Mouse (Mus musculus) midbrain, embryonic 16.5 days (tissue): ENCODE measurements around the gene Gpt2. TPM values are rescaled to one million over a fixed set of nuclear protein-coding genes. Genes with fewer than 3 reads are reported as not detected.

Experiments
- ATAC-seq: fragments of 200-750 bp; cut with Nextera tagmentation; 2 replicates; pipeline ENCODE4 v1.8.0; 2017; ENCODE audit warnings: moderate TSS enrichment
- H3K27ac ChIP-seq: fragments of 300-500 bp; sonication (generic); 2 replicates; pipeline ENCODE4 v1.5.1; 2014; ENCODE audit warnings: mild to moderate bottlenecking, low read length, mixed read lengths
- H3K27me3 ChIP-seq: fragments of 300-500 bp; sonication (generic); 2 replicates; pipeline ENCODE4 v1.6.1; 2014; ENCODE audit warnings: low read depth, low read length, mixed read lengths; ENCODE audit not compliant: control insufficient read depth, insufficient read depth
- H3K36me3 ChIP-seq: fragments of 300-500 bp; sonication (generic); 2 replicates; pipeline ENCODE4 v1.6.1; 2014; ENCODE audit warnings: mild to moderate bottlenecking, low read length, moderate library complexity, mixed read lengths; ENCODE audit not compliant: control insufficient read depth, insufficient read depth
- H3K4me1 ChIP-seq: fragments of 300-500 bp; sonication (generic); 2 replicates; pipeline ENCODE4 v1.6.1; 2014; ENCODE audit warnings: mild to moderate bottlenecking, low read length, mixed read lengths; ENCODE audit not compliant: control insufficient read depth, insufficient read depth
- H3K4me2 ChIP-seq: fragments of 300-500 bp; sonication (generic); 2 replicates; pipeline ENCODE4 v1.6.1; 2014; ENCODE audit warnings: mild to moderate bottlenecking, low read length, mixed read lengths
- H3K4me3 ChIP-seq: fragments of 300-500 bp; sonication (generic); 2 replicates; pipeline ENCODE4 v1.5.1; 2014; ENCODE audit warnings: low read depth, mild to moderate bottlenecking, low read length, moderate library complexity, mixed read lengths
- H3K9ac ChIP-seq: fragments of 300-500 bp; sonication (generic); 2 replicates; pipeline ENCODE4 v1.6.1; 2014; ENCODE audit warnings: low read depth, low read length, mixed read lengths
- H3K9me3 ChIP-seq: fragments of 300-500 bp; sonication (generic); replicated peaks from 2 replicates; pipeline ENCODE4 v1.6.1; 2014; ENCODE audit warnings: mild to moderate bottlenecking, low read length, mixed read lengths; ENCODE audit not compliant: control insufficient read depth, poor library complexity, severe bottlenecking
- WGBS: fragments of 180-500 bp; shearing (Covaris S2); extraction: QIAGEN DNeasy Blood & Tissue Kit; methylation state at CpG from one replicate; pipeline ENCODE4 v1.1.7; 2014; 5-methylcytosine and 5-hydroxymethylcytosine counted together
- polyA plus RNA-seq: library from polyadenylated mRNA; unstranded; fragments of >200 nt; fragmentation: Nextera tagmentation; extraction: Ambion mirVana; gene quantifications from 2 replicates; pipeline ENCODE4 v1.2.1, GENCODE M21; 2015

Gene Gpt2
- polyA plus RNA-seq, 1 experiment from 2014 or later = 42.2 TPM

GRCm38 (mm10) chr8:85524086-85524485 is 31.7 kb downstream of the Gpt2 start:
- H3K4me1 ChIP-seq = no peaks in the 10 kb centered on the region
- ATAC-seq = no peak
- H3K27ac ChIP-seq = no peak overlapping the region
- H3K9ac ChIP-seq = no peak overlapping the region
- H3K4me3 ChIP-seq = no peak overlapping the region
- 94% methylated on average over 7 of the region's 7 CpGs for WGBS
- H3K27me3 ChIP-seq = no peaks in the 10 kb centered on the region
- peaks cover 40% of the 10 kb centered on the region for H3K36me3 ChIP-seq
- H3K4me2 ChIP-seq = no peak overlapping the region
- no peaks in the 10 kb centered on the region for H3K9me3 ChIP-seq

- H3K4me1 ChIP-seq = no peaks in the 10 kb centered on the region
- ATAC-seq = no peak
- no peak overlapping the region for H3K4me3 ChIP-seq
- no peak overlapping the region for H3K9ac ChIP-seq
- no peak overlapping the region for H3K4me2 ChIP-seq
- no peak overlapping the region for H3K27ac ChIP-seq
- 33% methylated on average over 6 of the region's 6 CpGs for WGBS
- no peaks in the 10 kb centered on the region for H3K9me3 ChIP-seq
- peaks cover 30% of the 10 kb centered on the region for H3K36me3 ChIP-seq
- no peaks in the 10 kb centered on the region for H3K27me3 ChIP-seq
Observed at GRCm38 (mm10) chr8:85526105-85526504, 33.7 kb downstream of the Gpt2 start.

DNA sequence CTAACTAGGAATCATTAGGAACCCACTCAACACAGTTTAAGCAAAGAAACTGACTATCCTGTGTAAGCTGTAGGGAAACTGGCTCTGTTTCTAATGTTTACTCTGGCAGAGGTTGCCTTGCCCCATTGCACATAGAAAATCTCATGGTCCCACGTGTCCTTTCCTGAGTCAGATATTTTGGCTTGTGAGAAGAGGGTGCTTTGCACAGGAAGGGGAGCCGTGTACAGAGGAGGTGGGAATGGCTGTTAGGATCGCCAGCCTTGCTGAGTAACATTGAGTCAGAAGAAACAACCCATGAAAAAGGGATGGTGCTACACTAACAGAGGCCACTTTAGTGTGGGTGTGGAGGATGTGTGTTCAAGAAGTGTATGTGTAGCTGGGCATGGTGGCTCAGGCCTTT is 36.6 kb downstream of the Gpt2 start:
- no peak for ATAC-seq
- 81% methylated on average over 3 of the region's 3 CpGs for WGBS
- Histone ChIP-seq H3K4me2 (no peak overlapping the region), H3K9me3 (no peaks in the 10 kb centered on the region), H3K4me3 (no peak overlapping the region), H3K4me1 (no peaks in the 10 kb centered on the region), H3K36me3 (peaks cover 6% of the 10 kb centered on the region), H3K9ac (no peak overlapping the region), H3K27me3 (no peaks in the 10 kb centered on the region), H3K27ac (no peak overlapping the region)

- H3K4me2 ChIP-seq = no peak overlapping the region
- H3K4me3 ChIP-seq = no peak overlapping the region
- H3K36me3 ChIP-seq = 0 out of 2 replicates have a peak, but pooled peaks cover 2% of the 10 kb centered on the region
- H3K9me3 ChIP-seq = no peaks in the 10 kb centered on the region
- H3K4me1 ChIP-seq = no peaks in the 10 kb centered on the region
- no peaks in the 10 kb centered on the region for H3K27me3 ChIP-seq
- no peak overlapping the region for H3K27ac ChIP-seq
- 85% methylated on average over 1 of the region's 1 CpGs for WGBS
- ATAC-seq = no peak
- no peak overlapping the region for H3K9ac ChIP-seq
Observed at GRCm38 (mm10) chr8:85530717-85531116, 38.3 kb downstream of the Gpt2 start.

GRCm38 (mm10) chr8:85531471-85531870 is 39.1 kb downstream of the Gpt2 start:
- Histone ChIP-seq H3K4me2 (no peak overlapping the region), H3K36me3 (0 out of 2 replicates have a peak, but pooled peaks cover 7% of the 10 kb centered on the region), H3K9me3 (no peaks in the 10 kb centered on the region), H3K27me3 (no peaks in the 10 kb centered on the region), H3K4me1 (no peaks in the 10 kb centered on the region), H3K4me3 (no peak overlapping the region), H3K9ac (no peak overlapping the region), H3K27ac (no peak overlapping the region)
- WGBS = 91% methylated on average over 3 of the region's 3 CpGs
- ATAC-seq = no peak

GRCm38 (mm10) chr8:85532843-85533242 is 40.5 kb downstream of the Gpt2 start:
- no peaks in the 10 kb centered on the region for H3K27me3 ChIP-seq
- no peak overlapping the region for H3K27ac ChIP-seq
- whole genome bisulfite sequencing = 94% methylated on average over 4 of the region's 4 CpGs
- peaks cover 15% of the 10 kb centered on the region for H3K36me3 ChIP-seq
- no peak for ATAC-seq
- H3K4me3 ChIP-seq = no peak overlapping the region
- H3K9ac ChIP-seq = no peak overlapping the region
- H3K4me2 ChIP-seq = no peak overlapping the region
- no peaks in the 10 kb centered on the region for H3K4me1 ChIP-seq
- H3K9me3 ChIP-seq = no peaks in the 10 kb centered on the region

DNA sequence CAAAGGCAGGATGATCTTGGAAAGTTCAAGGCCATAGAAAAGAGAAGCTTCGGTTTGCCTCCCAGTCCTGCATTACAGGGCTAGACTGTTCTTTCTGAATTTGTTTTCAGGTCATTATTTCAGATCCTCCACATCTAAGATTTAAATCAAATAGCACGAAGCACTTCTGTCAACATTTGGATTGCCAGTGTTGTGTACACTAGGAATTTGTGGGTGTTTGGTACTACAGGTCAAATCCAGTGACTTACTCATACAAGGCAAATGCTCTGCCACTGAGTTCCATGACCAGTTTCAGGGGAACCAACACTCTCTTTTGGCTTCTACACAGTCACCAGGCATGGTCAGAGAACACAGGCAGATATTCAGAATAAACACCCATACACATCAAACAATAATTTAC is 41.1 kb downstream of the Gpt2 start:
- no peak overlapping the region for H3K27ac ChIP-seq
- H3K9me3 ChIP-seq = no peaks in the 10 kb centered on the region
- peaks cover 21% of the 10 kb centered on the region for H3K36me3 ChIP-seq
- no peaks in the 10 kb centered on the region for H3K27me3 ChIP-seq
- H3K4me2 ChIP-seq = no peak overlapping the region
- ATAC-seq = no peak
- no peak overlapping the region for H3K4me3 ChIP-seq
- no peaks in the 10 kb centered on the region for H3K4me1 ChIP-seq
- H3K9ac ChIP-seq = no peak overlapping the region
- WGBS = 89% methylated on average over 2 of the region's 2 CpGs

GRCm38 (mm10) chr8:85534163-85534562 is 41.8 kb downstream of the Gpt2 start:
- H3K27ac ChIP-seq = no peak overlapping the region
- peaks cover 24% of the 10 kb centered on the region for H3K36me3 ChIP-seq
- no peaks in the 10 kb centered on the region for H3K4me1 ChIP-seq
- ATAC-seq = no peak
- 90% methylated on average over 1 of the region's 1 CpGs for WGBS
- H3K4me3 ChIP-seq = no peak overlapping the region
- no peaks in the 10 kb centered on the region for H3K27me3 ChIP-seq
- H3K4me2 ChIP-seq = no peak overlapping the region
- no peak overlapping the region for H3K9ac ChIP-seq
- no peaks in the 10 kb centered on the region for H3K9me3 ChIP-seq

DNA sequence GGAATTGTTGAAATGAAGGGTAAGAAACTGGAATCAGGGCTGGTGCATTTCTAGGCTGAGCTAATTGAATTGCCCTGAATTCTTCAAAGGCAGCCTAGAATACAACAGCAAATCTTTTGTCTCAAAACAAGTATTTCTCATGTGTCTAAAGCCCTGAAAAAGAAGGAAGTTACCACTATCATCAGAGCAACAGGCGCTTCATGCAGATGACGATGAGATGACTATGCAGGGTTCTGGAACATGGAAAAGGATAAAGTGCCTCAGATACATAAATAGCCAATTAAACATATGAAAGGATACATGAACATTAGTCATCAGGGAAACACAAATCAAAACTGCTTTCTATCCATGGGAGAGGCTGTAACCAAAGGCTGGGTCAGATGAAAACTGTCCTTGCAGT is 44.0 kb downstream of the Gpt2 start:
- peaks cover 30% of the 10 kb centered on the region for H3K36me3 ChIP-seq
- H3K4me1 ChIP-seq = no peaks in the 10 kb centered on the region

More for the DNA sequence above, 44.0 kb downstream of the Gpt2 start:
- no peak overlapping the region for H3K9ac ChIP-seq
- WGBS = 94% methylated on average over 2 of the region's 2 CpGs
- H3K4me3 ChIP-seq = no peak overlapping the region
- H3K27me3 ChIP-seq = no peaks in the 10 kb centered on the region
- no peaks in the 10 kb centered on the region for H3K9me3 ChIP-seq
- H3K27ac ChIP-seq = no peak overlapping the region
- no peak overlapping the region for H3K4me2 ChIP-seq
- no peak for ATAC-seq
